In the genomic region with DNA sequence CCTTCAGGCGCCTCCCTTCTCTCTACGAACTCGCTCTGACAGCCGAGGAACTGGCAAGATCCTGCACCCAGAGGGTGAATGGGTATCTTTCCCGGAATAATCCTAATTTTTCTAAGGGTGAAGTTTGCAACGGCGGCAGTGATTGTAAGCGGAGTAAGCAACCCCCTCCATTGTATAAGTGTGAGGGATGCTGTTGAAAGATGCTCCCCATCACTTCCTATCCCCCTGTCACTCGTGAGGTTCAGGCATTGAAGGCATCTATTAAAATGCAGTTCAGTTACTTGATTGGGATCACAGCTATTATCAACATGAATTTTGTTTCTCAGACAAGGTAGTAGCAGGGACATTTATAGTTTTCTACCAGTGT, we compare ENCODE assay signal across 8 mouse cellular contexts. TPM values are rescaled to one million over a fixed set of nuclear protein-coding genes. Genes with fewer than 3 reads are reported as not detected.
A peak's percentile ranks its signal among the peaks of the same experiment; 100 is the strongest.
DNase-seq lines count a peak whose midpoint lies in the region; ATAC-seq and TF ChIP-seq lines count a peak whose summit lies in the region.

No protein-coding gene starts in this region.

- TF ChIP-seq POLR2A in ES-Bruce4 (IDR thresholded peaks at IDR 0.05; ENCODE audit: insufficient read depth, low read length), result no peak

- H3K4me2 ChIP-seq in heart, embryonic 13.5 days, result peak overlapping the region; percentile 73
- H3K4me2 ChIP-seq in forebrain, embryonic 16.5 days (ENCODE audit: low read length), result peak overlapping the region; percentile 47
- H3K4me2 ChIP-seq in liver, postnatal 0 days (ENCODE audit: low read depth, low read length), result peak overlapping the region; percentile 70

- H3K9ac ChIP-seq in heart, embryonic 13.5 days, result peak overlapping the region; percentile 77
- H3K9ac ChIP-seq in ES-Bruce4 (ENCODE audit: low read depth, poor library complexity, severe bottlenecking), result peak overlapping the region; percentile 23
- H3K9ac ChIP-seq in forebrain, embryonic 16.5 days (replicated peaks; ENCODE audit: low read depth, low read length), result peak overlapping the region; percentile 57
- H3K9ac ChIP-seq in liver, postnatal 0 days (replicated peaks), result peak overlapping the region; percentile 67

- no peak for TF ChIP-seq CTCF in ES-Bruce4 (IDR thresholded peaks at IDR 0.05; ENCODE audit: low read depth, low read length)
- TF ChIP-seq CTCF in liver, postnatal 0 days (IDR thresholded peaks at IDR 0.05; ENCODE audit: low read depth), result no peak

- H3K9me3 ChIP-seq in heart, embryonic 13.5 days, result no peaks in the 10 kb centered on the region
- no peaks in the 10 kb centered on the region for H3K9me3 ChIP-seq in ES-Bruce4 (replicated peaks; ENCODE audit: control insufficient read depth, insufficient read depth, low read length, poor library complexity, severe bottlenecking)
- H3K9me3 ChIP-seq in forebrain, embryonic 16.5 days (ENCODE audit: control insufficient read depth, low read length), result no peaks in the 10 kb centered on the region
- no peaks in the 10 kb centered on the region for H3K9me3 ChIP-seq in liver, postnatal 0 days (ENCODE audit: low read length)

- no peaks in the 10 kb centered on the region for H3K27me3 ChIP-seq in heart, embryonic 13.5 days (replicated peaks)
- no peaks in the 10 kb centered on the region for H3K27me3 ChIP-seq in ES-Bruce4 (ENCODE audit: control insufficient read depth, insufficient read depth, low read length, poor library complexity, severe bottlenecking)
- no peaks in the 10 kb centered on the region for H3K27me3 ChIP-seq in forebrain, embryonic 16.5 days (replicated peaks; ENCODE audit: control insufficient read depth, insufficient read depth, low read length)
- no peaks in the 10 kb centered on the region for H3K27me3 ChIP-seq in liver, postnatal 0 days (ENCODE audit: insufficient read depth, low read length)

- TF ChIP-seq EP300 in ES-Bruce4 (IDR thresholded peaks at IDR 0.05; ENCODE audit: insufficient read depth, low read depth, low read length), result no peak
- no peak for TF ChIP-seq EP300 in liver, postnatal 0 days (IDR thresholded peaks at IDR 0.05; ENCODE audit: low read depth)

- peak overlapping the region; percentile 69 for H3K4me3 ChIP-seq in heart, embryonic 13.5 days
- peak overlapping the region; percentile 82 for H3K4me3 ChIP-seq in ES-Bruce4 (ENCODE audit: low read depth, low read length)
- peak overlapping the region; percentile 57 for H3K4me3 ChIP-seq in forebrain, embryonic 16.5 days (replicated peaks; ENCODE audit: low read length)
- H3K4me3 ChIP-seq in liver, postnatal 0 days (ENCODE audit: low read depth, low read length), result peak overlapping the region; percentile 68

- no peak for DNase-seq in heart, postnatal 4 days
- no peak for DNase-seq in liver, postnatal 0 days
- no peak for DNase-seq in adrenal gland, postnatal 36 days
- no peak for DNase-seq in left cerebral cortex, postnatal 10 days (ENCODE audit: extremely low spot score in 1 of 2, low spot score in 2 of 2)
- no peak for DNase-seq in cerebellum, postnatal 25 days

- ATAC-seq in heart, embryonic 13.5 days (ENCODE audit: extremely low read depth, insufficient number of reproducible peaks, low FRiP score, low TSS enrichment), result no peak
- no peak for ATAC-seq in forebrain, embryonic 16.5 days
- no peak for ATAC-seq in liver, postnatal 0 days

- H3K36me3 ChIP-seq in heart, embryonic 13.5 days, result no peaks in the 10 kb centered on the region
- no peaks in the 10 kb centered on the region for H3K36me3 ChIP-seq in ES-Bruce4 (ENCODE audit: control insufficient read depth, insufficient read depth, low read length, poor library complexity, severe bottlenecking)
- H3K36me3 ChIP-seq in forebrain, embryonic 16.5 days (ENCODE audit: control insufficient read depth, insufficient read depth), result no peaks in the 10 kb centered on the region
- no peaks in the 10 kb centered on the region for H3K36me3 ChIP-seq in liver, postnatal 0 days (replicated peaks; ENCODE audit: insufficient read depth, low read length)

- H3K27ac ChIP-seq in heart, embryonic 13.5 days (replicated peaks), result peak overlapping the region; percentile 80; the same call in 1 of the 2 replicates
- no peak overlapping the region for H3K27ac ChIP-seq in ES-Bruce4 (ENCODE audit: insufficient read depth, low read length)
- peak overlapping the region; percentile 90 for H3K27ac ChIP-seq in forebrain, embryonic 16.5 days (ENCODE audit: low read length)
- H3K27ac ChIP-seq in liver, postnatal 0 days (ENCODE audit: low read depth), result 0 out of 2 replicates have a peak overlapping the region, but pooled peaks have one; percentile 45

- 16% methylated on average over 9 of the region's 9 CpGs for WGBS in heart, embryonic 13.5 days
- WGBS in forebrain, embryonic 16.5 days, result 18% methylated on average over 9 of the region's 9 CpGs
- 29% methylated on average over 9 of the region's 9 CpGs for WGBS in liver, postnatal 0 days (ENCODE audit: insufficient replicate concordance)

- H3K4me1 ChIP-seq in heart, embryonic 13.5 days, result no peaks in the 10 kb centered on the region
- no peaks in the 10 kb centered on the region for H3K4me1 ChIP-seq in ES-Bruce4 (ENCODE audit: control insufficient read depth, insufficient read depth, low read length)
- H3K4me1 ChIP-seq in forebrain, embryonic 16.5 days (replicated peaks; ENCODE audit: control insufficient read depth, insufficient read depth, low read length), result peaks cover 3% of the 10 kb centered on the region; the same call in 1 of the 2 replicates
- H3K4me1 ChIP-seq in liver, postnatal 0 days (ENCODE audit: insufficient read depth), result peaks cover 5% of the 10 kb centered on the region; the same call in 1 of the 2 replicates

- intact Hi-C loops in left cerebral cortex, postnatal 10 days (cut with DNase I), result no loop called here

RNA-seq across cellular contexts. Expression of gene Slc25a14, which starts 0.8 kb away (rescaled TPM):
- polyA plus RNA-seq in heart, embryonic 13.5 days (2015; fragmentation: Nextera tagmentation; extraction: Ambion mirVana), result 8.4 and 9.0 TPM in 2 replicates
- total RNA-seq in heart, postnatal 4 days (2021), result 1 to 10 TPM; 3.9 to 4.2 TPM
- polyA plus RNA-seq in ES-Bruce4 (2011; ENCODE audit: insufficient read depth, insufficient read length, low read depth, missing spikeins), result 7.4 and 8.2 TPM in 2 replicates
- polyA plus RNA-seq in forebrain, embryonic 16.5 days (2015; fragmentation: Nextera tagmentation; extraction: Ambion mirVana), result 53.3 and 54.6 TPM in 2 replicates
- polyA plus RNA-seq in liver, postnatal 0 days (2015; fragmentation: Nextera tagmentation; extraction: Ambion mirVana), result 3.1 and 3.4 TPM in 2 replicates
- 10 to 100 TPM; 11.9 to 15.3 TPM for total RNA-seq in adrenal gland, postnatal 36 days (2021)
- total RNA-seq in left cerebral cortex, postnatal 10 days (2021), result 10 to 100 TPM; 40.7 to 47.3 TPM

RNA-seq across cellular contexts. Expression of gene Zfp280c, which starts 29.7 kb away (rescaled TPM):
- polyA plus RNA-seq in heart, embryonic 13.5 days (2015; fragmentation: Nextera tagmentation; extraction: Ambion mirVana), result 5.0 TPM in 2 replicates
- 10 to 100 TPM; 14.4 to 16.8 TPM for total RNA-seq in heart, postnatal 4 days (2021)
- polyA plus RNA-seq in ES-Bruce4 (2011; ENCODE audit: insufficient read depth, insufficient read length, low read depth, missing spikeins), result 40.8 and 47.4 TPM in 2 replicates
- 12.7 and 13.0 TPM in 2 replicates for polyA plus RNA-seq in forebrain, embryonic 16.5 days (2015; fragmentation: Nextera tagmentation; extraction: Ambion mirVana)
- 1.8 and 1.9 TPM in 2 replicates for polyA plus RNA-seq in liver, postnatal 0 days (2015; fragmentation: Nextera tagmentation; extraction: Ambion mirVana)
- total RNA-seq in adrenal gland, postnatal 36 days (2021), result 10 to 100 TPM; 10.8 to 15.0 TPM
- 10 to 100 TPM; 25.6 to 30.6 TPM for total RNA-seq in left cerebral cortex, postnatal 10 days (2021)

RNA-seq across cellular contexts. Expression of gene Gpr119, which starts 50.2 kb away (rescaled TPM):
- polyA plus RNA-seq in heart, embryonic 13.5 days (2015; fragmentation: Nextera tagmentation; extraction: Ambion mirVana), result not detected in 2 replicates
- not detected for total RNA-seq in heart, postnatal 4 days (2021)
- not detected in 2 replicates for polyA plus RNA-seq in ES-Bruce4 (2011; ENCODE audit: insufficient read depth, insufficient read length, low read depth, missing spikeins)
- polyA plus RNA-seq in forebrain, embryonic 16.5 days (2015; fragmentation: Nextera tagmentation; extraction: Ambion mirVana), result not detected in 2 replicates
- not detected in 2 replicates for polyA plus RNA-seq in liver, postnatal 0 days (2015; fragmentation: Nextera tagmentation; extraction: Ambion mirVana)
- under 1 TPM in 1 of 2 experiments, not detected in 1; 0.20 TPM for total RNA-seq in adrenal gland, postnatal 36 days (2021)
- not detected for total RNA-seq in left cerebral cortex, postnatal 10 days (2021)

Comparison
In these comparisons a context has a peak if more than half of its experiments do, and no peak if none do; other contexts are left out.
1. H3K9ac ChIP-seq: peak in every context shown above with its lines; median percentile 77 in heart, embryonic 13.5 days; 67 in liver, postnatal 0 days; 57 in forebrain, embryonic 16.5 days; 23 in ES-Bruce4.